ENCODE assay signal across 20 mouse cellular contexts in the genomic region with DNA sequence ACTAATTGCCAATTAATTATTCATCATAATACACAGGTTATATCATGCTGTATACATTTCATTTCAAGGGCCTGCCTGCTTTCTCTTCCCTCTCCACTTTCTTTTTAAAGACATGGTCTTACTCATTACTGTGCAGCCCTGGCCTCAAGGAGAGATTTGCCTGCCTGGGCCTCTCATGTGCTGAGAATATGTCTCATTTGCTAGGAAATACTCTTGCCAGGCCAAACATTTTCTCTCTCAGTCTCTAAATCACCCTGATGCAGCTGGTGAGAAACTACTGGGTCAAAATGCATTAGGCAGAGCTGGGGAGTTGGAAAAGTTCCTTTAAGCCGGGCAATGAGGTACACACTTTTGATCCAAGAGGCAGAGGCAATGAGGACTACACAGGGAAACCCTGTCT. TPM values are rescaled to one million over a fixed set of nuclear protein-coding genes. Genes with fewer than 3 reads are reported as not detected.
DNase-seq lines count a peak whose midpoint lies in the region; ATAC-seq and TF ChIP-seq lines count a peak whose summit lies in the region.
"Had no signal": no experiment of that assay in that cellular context is flagged by ENCODE, and none has a peak within 500 bp of the region (broad histone marks: within the 10 kb centered on the region; RNA-seq: fewer than 3 reads in every experiment).

No protein-coding gene starts in this region.

- TF ChIP-seq CTCF in lung, embryonic 14.5 days (IDR thresholded peaks at IDR 0.05; ENCODE audit: low read depth) = no peak
- TF ChIP-seq CTCF in lung, adult 2 months (IDR thresholded peaks at IDR 0.05; ENCODE audit: insufficient read depth, low read length) = no peak

- H3K4me2 ChIP-seq in lung, embryonic 14.5 days = no peak overlapping the region
- H3K4me2 ChIP-seq in limb, embryonic 15.5 days = no peak overlapping the region
- H3K4me2 ChIP-seq: embryonic facial prominence, embryonic 15.5 days; heart, embryonic 11.5 days; heart, embryonic 15.5 days; hindbrain, embryonic 14.5 days had no signal

- H3K27me3 ChIP-seq in lung, embryonic 14.5 days (ENCODE audit: insufficient read depth, low read length) = no peaks in the 10 kb centered on the region
- no peaks in the 10 kb centered on the region for H3K27me3 ChIP-seq in limb, embryonic 15.5 days
- H3K27me3 ChIP-seq: CH12.LX; embryonic facial prominence, embryonic 15.5 days; heart, embryonic 15.5 days had no signal

- no peak for TF ChIP-seq POLR2A in lung, adult 2 months (IDR thresholded peaks at IDR 0.05; ENCODE audit: borderline replicate concordance, extremely low read depth, low read depth, low read length)

- peak; percentile 77 for DNase-seq in lung, embryonic 14.5 days
- no peak for DNase-seq in lung, adult 2 months
- DNase-seq in lung, postnatal 10 days = peak; percentile 40
- DNase-seq in gastrocnemius, postnatal 14 days = no peak
- no peak for DNase-seq in urinary bladder, postnatal 10 days (ENCODE audit: low spot score)
- DNase-seq in thymus, postnatal 4 days = no peak
- DNase-seq: adrenal gland, postnatal 10 days; cerebellum, adult 11 months; cerebellum, adult 8-10 months; cerebellum, postnatal 14 days; embryo, embryonic 11 days; gastrocnemius, postnatal 25 days; heart, postnatal 14 days had no signal

- H3K4me1 ChIP-seq in lung, embryonic 14.5 days (ENCODE audit: insufficient read depth) = no peaks in the 10 kb centered on the region
- H3K4me1 ChIP-seq in lung, adult 2 months (ENCODE audit: control insufficient read depth, insufficient read depth, low read length) = no peaks in the 10 kb centered on the region; the same call in 1 of the 2 replicates
- H3K4me1 ChIP-seq in limb, embryonic 15.5 days = peaks cover 5% of the 10 kb centered on the region; the same call in 1 of the 2 replicates
- H3K4me1 ChIP-seq: heart, embryonic 15.5 days had no signal

- WGBS in lung, embryonic 14.5 days = 41% methylated on average over 1 of the region's 1 CpGs
- 41% methylated on average over 1 of the region's 1 CpGs for WGBS in lung, adult 2 months
- WGBS in limb, embryonic 15.5 days = 68% methylated on average over 1 of the region's 1 CpGs

- H3K36me3 ChIP-seq in lung, embryonic 14.5 days (ENCODE audit: insufficient read depth) = no peaks in the 10 kb centered on the region
- no peaks in the 10 kb centered on the region for H3K36me3 ChIP-seq in limb, embryonic 15.5 days
- H3K36me3 ChIP-seq: embryonic facial prominence, embryonic 15.5 days; heart, embryonic 15.5 days had no signal

- no peak overlapping the region for H3K4me3 ChIP-seq in lung, embryonic 14.5 days (ENCODE audit: low read depth, low read length)
- H3K4me3 ChIP-seq in lung, adult 2 months (replicated peaks; ENCODE audit: extremely low read depth, low read depth, low read length) = no peak overlapping the region
- no peak overlapping the region for H3K4me3 ChIP-seq in limb, embryonic 15.5 days
- H3K4me3 ChIP-seq: embryonic facial prominence, embryonic 15.5 days; heart, embryonic 15.5 days had no signal

- no peak overlapping the region for H3K9ac ChIP-seq in lung, embryonic 14.5 days
- H3K9ac ChIP-seq in limb, embryonic 15.5 days = no peak overlapping the region
- H3K9ac ChIP-seq: embryonic facial prominence, embryonic 15.5 days; heart, embryonic 15.5 days; hindbrain, embryonic 14.5 days had no signal

- H3K9me3 ChIP-seq in lung, embryonic 14.5 days (ENCODE audit: low read depth, low read length) = no peaks in the 10 kb centered on the region
- H3K9me3 ChIP-seq in limb, embryonic 15.5 days = no peaks in the 10 kb centered on the region
- H3K9me3 ChIP-seq: embryonic facial prominence, embryonic 15.5 days; heart, embryonic 15.5 days had no signal

- ATAC-seq in lung, embryonic 14.5 days (ENCODE audit: insufficient read depth) = peak; percentile 64; the same call in 1 of the 2 replicates
- no peak for ATAC-seq in limb, embryonic 15.5 days (ENCODE audit: insufficient number of reproducible peaks, low FRiP score, low TSS enrichment, low read depth)
- ATAC-seq: forebrain, embryonic 16.5 days had no signal

- H3K27ac ChIP-seq in lung, embryonic 14.5 days (ENCODE audit: low read depth) = no peak overlapping the region; the same call in 1 of the 2 replicates
- peak overlapping the region; percentile 6 for H3K27ac ChIP-seq in limb, embryonic 15.5 days
- H3K27ac ChIP-seq: embryonic facial prominence, embryonic 15.5 days; heart, embryonic 15.5 days; hindbrain, embryonic 14.5 days had no signal

- intact Hi-C loops in gastrocnemius, postnatal 14 days (cut with DNase I; ENCODE audit: low total_unique reads) = no loop called here

RNA-seq across cellular contexts. Expression of a gene that starts 29.4 kb away (rescaled TPM):
- polyA plus RNA-seq in lung, embryonic 14.5 days (2014; fragmentation: Nextera tagmentation; extraction: Ambion mirVana) = 49.2 and 50.2 TPM in 2 replicates
- polyA plus RNA-seq in lung, adult 2 months (2012; rRNA removed) = 5.3 and 7.8 TPM in 2 replicates
- 54.5 and 54.6 TPM in 2 replicates for polyA plus RNA-seq in limb, embryonic 15.5 days (2015; fragmentation: Nextera tagmentation; extraction: Ambion mirVana)
- total RNA-seq in gastrocnemius, postnatal 14 days (2021) = 10 to 100 TPM; 23.8 to 31.2 TPM

Comparison
In these comparisons a context has a peak if more than half of its experiments do, and no peak if none do; other contexts are left out.
1. DNase-seq: peak in lung, embryonic 14.5 days (single experiment) and lung, postnatal 10 days (single experiment); none in lung, adult 2 months (single experiment), gastrocnemius, postnatal 14 days (single experiment), urinary bladder, postnatal 10 days (single experiment) and thymus, postnatal 4 days (single experiment).